Mouse (Mus musculus): ENCODE measurements around the gene Abhd16b. TPM values are rescaled to one million over a fixed set of nuclear protein-coding genes. Genes with fewer than 3 reads are reported as not detected.

Abhd16b gene
- polyA plus RNA-seq, 1 experiment from 2014 or later, result 0.11 TPM

DNA sequence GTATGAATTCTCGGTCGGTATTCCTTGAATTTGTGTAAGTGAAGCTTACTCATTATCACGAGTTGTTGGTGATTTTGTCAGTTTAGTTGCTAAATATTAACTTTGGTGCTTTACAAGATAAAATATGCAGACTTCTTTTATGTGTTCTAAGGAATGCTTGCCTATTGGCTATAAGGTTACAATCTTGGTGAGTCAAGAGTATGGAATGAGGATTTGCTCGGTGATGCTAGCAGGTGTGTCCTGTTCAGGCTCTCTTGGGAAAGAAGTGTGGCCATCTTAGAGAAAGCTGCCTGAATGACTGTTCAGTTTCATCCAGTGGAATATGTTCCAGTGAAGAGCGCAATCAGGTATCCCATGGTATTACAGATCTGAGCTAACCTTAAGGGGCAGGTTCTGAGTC is 32.5 kb downstream of the Abhd16b start:
- no peak overlapping the region for H3K4me3 ChIP-seq
- no peaks in the 10 kb centered on the region for H3K27me3 ChIP-seq (ENCODE audit: insufficient read depth, poor library complexity, severe bottlenecking)
- WGBS, result 83% methylated on average over 5 of the region's 5 CpGs
- no peaks in the 10 kb centered on the region for H3K9me3 ChIP-seq
- DNase-seq (ENCODE audit: low spot score), result no peak
- peaks cover 17% of the 10 kb centered on the region for H3K4me1 ChIP-seq
- H3K27ac ChIP-seq, result no peak overlapping the region
- peaks cover 37% of the 10 kb centered on the region for H3K36me3 ChIP-seq

DNA sequence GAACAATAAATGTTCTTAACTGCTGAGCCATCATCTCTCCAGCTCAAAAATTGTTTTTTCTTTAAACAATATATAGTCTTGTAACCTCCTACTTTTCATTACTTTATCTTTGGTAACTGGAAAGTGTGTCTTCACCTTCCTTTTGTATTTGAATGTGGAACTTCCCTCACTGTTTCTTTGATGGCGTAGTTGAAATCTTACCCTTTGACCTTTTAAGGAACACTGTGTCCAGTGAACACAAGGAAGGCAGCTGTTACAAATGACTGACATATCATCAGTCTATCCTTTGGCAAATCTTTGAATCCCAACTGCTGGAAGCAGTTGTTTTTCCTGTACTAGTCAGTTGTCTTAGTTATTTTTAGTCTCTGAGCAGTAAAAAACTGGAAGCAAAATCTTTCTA is 36.1 kb downstream of the Abhd16b start:
- Histone ChIP-seq H3K4me3 (no peak overlapping the region), H3K27me3 (ENCODE audit: insufficient read depth, poor library complexity, severe bottlenecking) (no peaks in the 10 kb centered on the region), H3K27ac (no peak overlapping the region), H3K4me1 (peaks cover 4% of the 10 kb centered on the region), H3K9me3 (no peaks in the 10 kb centered on the region), H3K36me3 (peaks cover 51% of the 10 kb centered on the region)
- no peak for DNase-seq (ENCODE audit: low spot score)
- WGBS, result 98% methylated on average over 1 of the region's 1 CpGs

DNA sequence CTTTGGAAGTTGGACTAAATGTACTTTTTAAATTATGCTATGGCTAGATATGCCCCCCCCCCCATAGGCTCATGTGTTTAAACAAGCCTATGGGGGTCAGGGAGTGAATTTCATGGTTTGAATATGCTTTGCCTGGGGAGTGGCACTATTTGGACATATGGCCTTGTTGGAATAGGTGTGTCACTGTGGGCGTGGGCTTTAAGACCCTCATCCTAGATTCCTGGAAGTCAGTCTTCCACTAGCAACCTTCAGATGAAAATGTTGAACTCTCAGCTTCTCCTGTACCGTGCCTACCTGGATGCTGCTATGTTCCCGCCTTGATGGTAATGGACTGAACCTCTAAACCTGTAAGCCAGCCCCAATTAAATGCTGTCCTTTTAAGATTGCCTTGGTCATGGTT is 39.6 kb downstream of the Abhd16b start:
- Histone ChIP-seq H3K36me3 (peaks cover 47% of the 10 kb centered on the region), H3K4me1 (peaks cover 8% of the 10 kb centered on the region), H3K4me3 (no peak overlapping the region), H3K27me3 (ENCODE audit: insufficient read depth, poor library complexity, severe bottlenecking) (no peaks in the 10 kb centered on the region), H3K9me3 (no peaks in the 10 kb centered on the region), H3K27ac (no peak overlapping the region)
- DNase-seq (ENCODE audit: low spot score), result no peak
- WGBS, result 94% methylated on average over 3 of the region's 3 CpGs

- Histone ChIP-seq H3K36me3 (peaks cover 24% of the 10 kb centered on the region), H3K9me3 (no peaks in the 10 kb centered on the region)
- WGBS, result 83% methylated on average over 2 of the region's 2 CpGs
Observed at GRCm38 (mm10) chr2:181536410-181536809, 43.4 kb downstream of the Abhd16b start.

GRCm38 (mm10) chr2:181537444-181538047 is 44.5 kb downstream of the Abhd16b start:
- peak overlapping the region; percentile 69 for H3K27ac ChIP-seq
- peaks cover 9% of the 10 kb centered on the region for H3K4me1 ChIP-seq
- no peaks in the 10 kb centered on the region for H3K27me3 ChIP-seq (ENCODE audit: insufficient read depth, poor library complexity, severe bottlenecking)
- H3K9me3 ChIP-seq, result no peaks in the 10 kb centered on the region
- no peak for DNase-seq (ENCODE audit: low spot score)
- no peak overlapping the region for H3K4me3 ChIP-seq
- peaks cover 14% of the 10 kb centered on the region; the same call in 1 of the 2 replicates for H3K36me3 ChIP-seq
- 79% methylated on average over 2 of the region's 2 CpGs for WGBS

More at GRCm38 (mm10) chr2:181536410-181536809, 43.4 kb downstream of the Abhd16b start:
- Histone ChIP-seq H3K27me3 (ENCODE audit: insufficient read depth, poor library complexity, severe bottlenecking) (no peaks in the 10 kb centered on the region), H3K4me3 (no peak overlapping the region), H3K27ac (no peak overlapping the region), H3K4me1 (peaks cover 12% of the 10 kb centered on the region)
- DNase-seq (ENCODE audit: low spot score), result no peak

- H3K4me3 ChIP-seq, result no peak overlapping the region
- peaks cover 9% of the 10 kb centered on the region for H3K4me1 ChIP-seq
- H3K27ac ChIP-seq, result no peak overlapping the region
- no peaks in the 10 kb centered on the region for H3K9me3 ChIP-seq
- H3K36me3 ChIP-seq, result peaks cover 17% of the 10 kb centered on the region
- H3K27me3 ChIP-seq (ENCODE audit: insufficient read depth, poor library complexity, severe bottlenecking), result no peaks in the 10 kb centered on the region
- WGBS, result 92% methylated on average over 6 of the region's 6 CpGs
- DNase-seq (ENCODE audit: low spot score), result no peak
Observed at GRCm38 (mm10) chr2:181541761-181542380, 48.9 kb downstream of the Abhd16b start.

Other genes starting within 250 kb of the Abhd16b start
- gene Gmeb2, start 205.2 kb upstream of the Abhd16b start, polyA plus RNA-seq (2016; fragmentation: Nextera tagmentation; extraction: Ambion mirVana), result 13.1 and 13.2 TPM in 2 replicates
- gene Stmn3, start 178.7 kb upstream of the Abhd16b start, polyA plus RNA-seq (2016; fragmentation: Nextera tagmentation; extraction: Ambion mirVana), result 0.37 and 1.0 TPM in 2 replicates
- gene Rtel1, start 173.5 kb upstream of the Abhd16b start, polyA plus RNA-seq (2016; fragmentation: Nextera tagmentation; extraction: Ambion mirVana), result 46.0 and 50.6 TPM in 2 replicates
- gene Zgpat, start 128.3 kb upstream of the Abhd16b start, polyA plus RNA-seq (2016; fragmentation: Nextera tagmentation; extraction: Ambion mirVana), result 36.9 and 38.0 TPM in 2 replicates
- 64.1 and 65.6 TPM in 2 replicates for gene Arfrp1, start 127.8 kb upstream of the Abhd16b start, polyA plus RNA-seq (2016; fragmentation: Nextera tagmentation; extraction: Ambion mirVana)
- 16.5 and 20.5 TPM in 2 replicates for gene Lime1, start 113.1 kb upstream of the Abhd16b start, polyA plus RNA-seq (2016; fragmentation: Nextera tagmentation; extraction: Ambion mirVana)
- gene Zbtb46, start 33.8 kb upstream of the Abhd16b start, polyA plus RNA-seq (2016; fragmentation: Nextera tagmentation; extraction: Ambion mirVana), result 16.5 and 18.5 TPM in 2 replicates
- gene Tpd52l2, start 3.9 kb downstream of the Abhd16b start, polyA plus RNA-seq (2016; fragmentation: Nextera tagmentation; extraction: Ambion mirVana), result 130 and 162 TPM in 2 replicates
- gene Dnajc5, start 27.3 kb downstream of the Abhd16b start, polyA plus RNA-seq (2016; fragmentation: Nextera tagmentation; extraction: Ambion mirVana), result 87.2 and 97.0 TPM in 2 replicates
- gene Uckl1, start 91.7 kb downstream of the Abhd16b start, polyA plus RNA-seq (2016; fragmentation: Nextera tagmentation; extraction: Ambion mirVana), result 67.3 and 83.6 TPM in 2 replicates
- 56.1 and 62.9 TPM in 2 replicates for gene Prpf6, start 98.7 kb downstream of the Abhd16b start, polyA plus RNA-seq (2016; fragmentation: Nextera tagmentation; extraction: Ambion mirVana)
- 36.0 and 37.0 TPM in 2 replicates for gene Zfp512b, start 99.6 kb downstream of the Abhd16b start, polyA plus RNA-seq (2016; fragmentation: Nextera tagmentation; extraction: Ambion mirVana)
- gene Samd10, start 106.0 kb downstream of the Abhd16b start, polyA plus RNA-seq (2016; fragmentation: Nextera tagmentation; extraction: Ambion mirVana), result 15.0 and 16.6 TPM in 2 replicates
- 0.24 TPM in 1 of 2 replicates, not detected in the other for gene Gm29797, start 163.8 kb downstream of the Abhd16b start, polyA plus RNA-seq (2016; fragmentation: Nextera tagmentation; extraction: Ambion mirVana)
- 22.1 and 25.0 TPM in 2 replicates for gene Sox18, start 178.4 kb downstream of the Abhd16b start, polyA plus RNA-seq (2016; fragmentation: Nextera tagmentation; extraction: Ambion mirVana)
- gene Tcea2, start 187.1 kb downstream of the Abhd16b start, polyA plus RNA-seq (2016; fragmentation: Nextera tagmentation; extraction: Ambion mirVana), result 12.2 and 15.3 TPM in 2 replicates
- 56.4 and 67.7 TPM in 2 replicates for gene Rgs19, start 200.8 kb downstream of the Abhd16b start, polyA plus RNA-seq (2016; fragmentation: Nextera tagmentation; extraction: Ambion mirVana)
- not detected in 2 replicates for gene Lkaaear1, start 205.2 kb downstream of the Abhd16b start, polyA plus RNA-seq (2016; fragmentation: Nextera tagmentation; extraction: Ambion mirVana)
- gene Oprl1, start 221.8 kb downstream of the Abhd16b start, polyA plus RNA-seq (2016; fragmentation: Nextera tagmentation; extraction: Ambion mirVana), result 6.1 and 6.6 TPM in 2 replicates

Data from heart, embryonic 10.5 days (tissue).